Mouse (Mus musculus): ENCODE measurements at regions not wholly inside any gene's neighbourhood (a gene's known extent, or its start where the extent isn't known, plus 50 kb on each side); places are given as distances from the start of the nearest gene placed in this dataset.

- no peaks in the 10 kb centered on the region for H3K27me3 ChIP-seq (ENCODE audit: control insufficient read depth, insufficient read depth, low read length)
- WGBS: 100% methylated on average over 2 of the region's 2 CpGs
- no peaks in the 10 kb centered on the region for H3K4me1 ChIP-seq (ENCODE audit: control insufficient read depth, insufficient read depth, low read length)
- H3K4me3 ChIP-seq (ENCODE audit: low read depth, low read length): no peak overlapping the region
- no peak overlapping the region for H3K9ac ChIP-seq (ENCODE audit: low read length)
- no peak overlapping the region for H3K4me2 ChIP-seq (ENCODE audit: low read depth)
- no peak overlapping the region for H3K27ac ChIP-seq (ENCODE audit: low read depth, low read length)
- H3K9me3 ChIP-seq (ENCODE audit: control insufficient read depth, low read length): no peaks in the 10 kb centered on the region
- ATAC-seq (ENCODE audit: insufficient read depth, low FRiP score, low TSS enrichment): no peak
- H3K36me3 ChIP-seq (ENCODE audit: control insufficient read depth, insufficient read depth, low read length): no peaks in the 10 kb centered on the region
- DNase-seq (ENCODE audit: low spot score): no peak
Measured at GRCm38 (mm10) chr12:5805731-5806130, 430.2 kb upstream of the Klhl29 start.

- WGBS: 80% methylated on average over 7 of the region's 7 CpGs
- Histone ChIP-seq H3K9ac (ENCODE audit: low read length) (no peak overlapping the region), H3K36me3 (ENCODE audit: control insufficient read depth, insufficient read depth, low read length) (no peaks in the 10 kb centered on the region), H3K4me1 (ENCODE audit: control insufficient read depth, insufficient read depth, low read length) (no peaks in the 10 kb centered on the region), H3K27ac (ENCODE audit: low read depth, low read length) (no peak overlapping the region), H3K27me3 (ENCODE audit: control insufficient read depth, insufficient read depth, low read length) (no peaks in the 10 kb centered on the region), H3K4me2 (ENCODE audit: low read depth) (no peak overlapping the region), H3K4me3 (ENCODE audit: low read depth, low read length) (no peak overlapping the region), H3K9me3 (ENCODE audit: control insufficient read depth, low read length) (no peaks in the 10 kb centered on the region)
- ATAC-seq (ENCODE audit: insufficient read depth, low FRiP score, low TSS enrichment): no peak
- DNase-seq (ENCODE audit: low spot score): no peak
Measured at GRCm38 (mm10) chr12:5793051-5793450, 417.6 kb upstream of the Klhl29 start.

- 52% methylated on average over 7 of the region's 7 CpGs for WGBS
- DNase-seq (ENCODE audit: low spot score) (no peak), ATAC-seq (ENCODE audit: insufficient read depth, low FRiP score, low TSS enrichment) (no peak)
- Histone ChIP-seq H3K4me2 (ENCODE audit: low read depth) (no peak overlapping the region), H3K27me3 (ENCODE audit: control insufficient read depth, insufficient read depth, low read length) (no peaks in the 10 kb centered on the region), H3K4me3 (ENCODE audit: low read depth, low read length) (no peak overlapping the region), H3K36me3 (ENCODE audit: control insufficient read depth, insufficient read depth, low read length) (no peaks in the 10 kb centered on the region), H3K9me3 (ENCODE audit: control insufficient read depth, low read length) (no peaks in the 10 kb centered on the region), H3K4me1 (ENCODE audit: control insufficient read depth, insufficient read depth, low read length) (no peaks in the 10 kb centered on the region), H3K27ac (ENCODE audit: low read depth, low read length) (no peak overlapping the region), H3K9ac (ENCODE audit: low read length) (no peak overlapping the region)
Measured at GRCm38 (mm10) chr12:5787074-5787813, 411.8 kb upstream of the Klhl29 start.

- no peak for DNase-seq (ENCODE audit: low spot score)
- no peaks in the 10 kb centered on the region for H3K27me3 ChIP-seq (ENCODE audit: control insufficient read depth, insufficient read depth, low read length)
- H3K4me2 ChIP-seq (ENCODE audit: low read depth): no peak overlapping the region
- no peak overlapping the region for H3K9ac ChIP-seq (ENCODE audit: low read length)
- 62% methylated on average over 3 of the region's 3 CpGs for WGBS
- no peak for ATAC-seq (ENCODE audit: insufficient read depth, low FRiP score, low TSS enrichment)
- no peaks in the 10 kb centered on the region for H3K9me3 ChIP-seq (ENCODE audit: control insufficient read depth, low read length)
- H3K4me1 ChIP-seq (ENCODE audit: control insufficient read depth, insufficient read depth, low read length): no peaks in the 10 kb centered on the region
- H3K27ac ChIP-seq (ENCODE audit: low read depth, low read length): no peak overlapping the region
- H3K4me3 ChIP-seq (ENCODE audit: low read depth, low read length): no peak overlapping the region
- H3K36me3 ChIP-seq (ENCODE audit: control insufficient read depth, insufficient read depth, low read length): no peaks in the 10 kb centered on the region
Measured at GRCm38 (mm10) chr12:5781276-5781675, 405.8 kb upstream of the Klhl29 start.

GRCm38 (mm10) chr12:5777556-5777955 lies 402.1 kb upstream of the Klhl29 start:
- no peak for ATAC-seq (ENCODE audit: insufficient read depth, low FRiP score, low TSS enrichment)
- H3K9ac ChIP-seq (ENCODE audit: low read length): no peak overlapping the region
- DNase-seq (ENCODE audit: low spot score): no peak
- no peak overlapping the region for H3K4me2 ChIP-seq (ENCODE audit: low read depth)
- no peaks in the 10 kb centered on the region for H3K27me3 ChIP-seq (ENCODE audit: control insufficient read depth, insufficient read depth, low read length)
- no peak overlapping the region for H3K27ac ChIP-seq (ENCODE audit: low read depth, low read length)
- H3K4me3 ChIP-seq (ENCODE audit: low read depth, low read length): no peak overlapping the region
- H3K36me3 ChIP-seq (ENCODE audit: control insufficient read depth, insufficient read depth, low read length): no peaks in the 10 kb centered on the region
- no peaks in the 10 kb centered on the region for H3K9me3 ChIP-seq (ENCODE audit: control insufficient read depth, low read length)
- H3K4me1 ChIP-seq (ENCODE audit: control insufficient read depth, insufficient read depth, low read length): no peaks in the 10 kb centered on the region

- WGBS: 79% methylated on average over 5 of the region's 5 CpGs
Measured at GRCm38 (mm10) chr12:5771399-5771978, 396.0 kb upstream of the Klhl29 start.

GRCm38 (mm10) chr12:5770531-5770930 lies 395.0 kb upstream of the Klhl29 start:
- ATAC-seq (ENCODE audit: insufficient read depth, low FRiP score, low TSS enrichment): no peak
- Histone ChIP-seq H3K4me2 (ENCODE audit: low read depth) (no peak overlapping the region), H3K36me3 (ENCODE audit: control insufficient read depth, insufficient read depth, low read length) (no peaks in the 10 kb centered on the region), H3K27ac (ENCODE audit: low read depth, low read length) (no peak overlapping the region), H3K9me3 (ENCODE audit: control insufficient read depth, low read length) (no peaks in the 10 kb centered on the region), H3K4me3 (ENCODE audit: low read depth, low read length) (no peak overlapping the region), H3K4me1 (ENCODE audit: control insufficient read depth, insufficient read depth, low read length) (no peaks in the 10 kb centered on the region), H3K9ac (ENCODE audit: low read length) (no peak overlapping the region), H3K27me3 (ENCODE audit: control insufficient read depth, insufficient read depth, low read length) (no peaks in the 10 kb centered on the region)
- 73% methylated on average over 2 of the region's 2 CpGs for WGBS
- no peak for DNase-seq (ENCODE audit: low spot score)

More at GRCm38 (mm10) chr12:5771399-5771978, 396.0 kb upstream of the Klhl29 start:
- H3K4me3 ChIP-seq (ENCODE audit: low read depth, low read length): no peak overlapping the region
- H3K27me3 ChIP-seq (ENCODE audit: control insufficient read depth, insufficient read depth, low read length): no peaks in the 10 kb centered on the region
- H3K27ac ChIP-seq (ENCODE audit: low read depth, low read length): no peak overlapping the region
- no peaks in the 10 kb centered on the region for H3K4me1 ChIP-seq (ENCODE audit: control insufficient read depth, insufficient read depth, low read length)
- ATAC-seq (ENCODE audit: insufficient read depth, low FRiP score, low TSS enrichment) (no peak), DNase-seq (ENCODE audit: low spot score) (no peak)
- H3K4me2 ChIP-seq (ENCODE audit: low read depth): no peak overlapping the region
- H3K9me3 ChIP-seq (ENCODE audit: control insufficient read depth, low read length): no peaks in the 10 kb centered on the region
- H3K36me3 ChIP-seq (ENCODE audit: control insufficient read depth, insufficient read depth, low read length): no peaks in the 10 kb centered on the region
- H3K9ac ChIP-seq (ENCODE audit: low read length): no peak overlapping the region

- Histone ChIP-seq H3K27me3 (ENCODE audit: control insufficient read depth, insufficient read depth, low read length) (no peaks in the 10 kb centered on the region), H3K9ac (ENCODE audit: low read length) (no peak overlapping the region), H3K9me3 (ENCODE audit: control insufficient read depth, low read length) (no peaks in the 10 kb centered on the region), H3K4me1 (ENCODE audit: control insufficient read depth, insufficient read depth, low read length) (no peaks in the 10 kb centered on the region), H3K4me2 (ENCODE audit: low read depth) (no peak overlapping the region), H3K27ac (ENCODE audit: low read depth, low read length) (no peak overlapping the region), H3K4me3 (ENCODE audit: low read depth, low read length) (no peak overlapping the region), H3K36me3 (ENCODE audit: control insufficient read depth, insufficient read depth, low read length) (no peaks in the 10 kb centered on the region)
- WGBS: 60% methylated on average over 6 of the region's 6 CpGs
- ATAC-seq (ENCODE audit: insufficient read depth, low FRiP score, low TSS enrichment) (no peak), DNase-seq (ENCODE audit: low spot score) (no peak)
Measured at GRCm38 (mm10) chr12:5764445-5765170, 389.1 kb upstream of the Klhl29 start.

GRCm38 (mm10) chr12:5764026-5764425 lies 388.5 kb upstream of the Klhl29 start:
- Histone ChIP-seq H3K4me3 (ENCODE audit: low read depth, low read length) (no peak overlapping the region), H3K36me3 (ENCODE audit: control insufficient read depth, insufficient read depth, low read length) (no peaks in the 10 kb centered on the region), H3K9ac (ENCODE audit: low read length) (no peak overlapping the region), H3K4me1 (ENCODE audit: control insufficient read depth, insufficient read depth, low read length) (no peaks in the 10 kb centered on the region), H3K9me3 (ENCODE audit: control insufficient read depth, low read length) (no peaks in the 10 kb centered on the region), H3K27me3 (ENCODE audit: control insufficient read depth, insufficient read depth, low read length) (no peaks in the 10 kb centered on the region), H3K27ac (ENCODE audit: low read depth, low read length) (no peak overlapping the region), H3K4me2 (ENCODE audit: low read depth) (no peak overlapping the region)
- ATAC-seq (ENCODE audit: insufficient read depth, low FRiP score, low TSS enrichment) (no peak), DNase-seq (ENCODE audit: low spot score) (no peak)
- 79% methylated on average over 1 of the region's 1 CpGs for WGBS

Data from neural tube, embryonic 11.5 days (tissue).